Mouse (Mus musculus) layer of hippocampus, adult 18-20 months (tissue): ENCODE measurements at regions not wholly inside any gene's neighbourhood (a gene's known extent, or its start where the extent isn't known, plus 50 kb on each side); places are given as distances from the start of the nearest gene placed in this dataset.

Source experiments
- DNase-seq, 2 experiments: peaks; one replicate each; pipeline ENCODE4 v3.0.0; 2022; ENCODE audit warnings: low spot score in 2 of 2

DNA sequence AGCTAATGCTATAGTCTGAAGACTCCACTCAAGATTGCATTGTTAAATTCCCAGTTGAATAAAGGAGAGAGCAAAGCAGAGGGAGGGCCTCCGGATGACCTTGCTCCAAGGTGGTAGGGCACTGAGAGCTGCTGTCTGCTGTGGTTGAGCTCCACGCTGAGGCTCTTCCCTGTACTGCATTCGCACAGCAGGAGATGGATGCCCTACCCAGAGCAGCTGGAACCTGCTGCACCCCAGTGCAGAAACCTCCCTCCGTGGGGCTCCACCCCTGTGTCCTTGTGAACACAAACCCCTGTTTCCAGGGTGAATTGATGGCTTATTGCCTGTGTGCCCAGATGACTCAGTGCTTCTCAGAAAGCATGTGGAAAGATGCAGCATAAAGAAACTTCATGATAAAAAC lies 404.3 kb downstream of the Rpl36a-ps1 start:
- no peak for DNase-seq

DNA sequence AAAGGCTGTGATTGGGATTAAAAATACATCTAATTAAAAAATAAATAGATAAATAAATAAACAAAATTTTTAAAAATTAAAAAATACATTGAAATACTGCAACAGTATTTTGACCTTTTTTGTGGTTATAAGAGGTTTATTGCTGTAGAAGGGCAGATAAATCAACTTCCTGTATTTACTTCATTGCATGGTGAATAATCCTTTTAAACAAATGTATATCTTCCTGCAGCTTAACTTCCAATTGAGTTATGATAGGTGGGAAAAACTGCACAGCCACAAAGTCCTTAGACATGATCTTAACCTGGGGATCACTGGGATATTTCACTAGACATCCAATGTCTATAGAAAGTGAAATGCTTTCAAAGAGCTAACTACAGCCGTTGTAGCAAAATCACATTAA lies 402.1 kb upstream of the Dach1 start:
- no peak for DNase-seq

DNA sequence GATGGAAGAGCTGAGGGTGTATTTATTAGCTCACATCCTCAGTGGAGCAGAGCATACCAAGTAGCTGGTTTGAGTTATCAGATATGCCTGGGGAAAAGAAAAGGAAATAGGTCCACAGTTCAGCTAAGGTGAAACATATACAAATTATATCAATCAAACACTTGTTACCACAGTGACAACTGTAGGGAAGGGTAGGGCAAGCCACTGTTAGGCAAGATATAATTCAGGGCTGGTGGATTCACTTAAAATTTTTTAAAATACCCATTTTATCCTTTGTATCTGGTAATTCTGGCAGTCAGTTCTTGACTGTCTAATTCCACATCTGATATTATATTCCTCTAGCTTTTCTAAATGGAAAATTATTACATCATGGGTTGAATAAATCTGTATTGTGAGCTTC lies 392.4 kb upstream of the Dach1 start:
- DNase-seq: no peak

DNA sequence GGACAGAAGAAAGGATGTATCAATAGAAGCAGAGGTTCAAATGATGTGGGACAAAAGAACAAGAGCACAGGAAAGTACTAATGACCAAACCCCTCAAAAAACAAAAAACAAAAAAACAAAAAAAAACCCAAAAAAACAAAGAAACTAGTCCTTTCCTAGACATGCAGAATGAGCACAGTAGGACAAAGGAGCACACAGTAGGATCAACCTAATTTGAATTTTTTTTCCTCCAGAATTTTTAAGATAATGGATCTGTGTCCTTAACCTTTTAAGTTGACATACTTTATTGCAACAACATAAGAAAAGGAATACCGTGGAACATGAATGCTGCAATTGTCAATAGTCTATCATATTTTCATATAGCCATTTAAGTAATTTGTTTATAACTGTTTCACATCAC lies 370.2 kb upstream of the Dach1 start:
- no peak for DNase-seq

- DNase-seq: no peak
Measured at GRCm38 (mm10) chr14:98538267-98538666, 368.7 kb upstream of the Dach1 start.

DNA sequence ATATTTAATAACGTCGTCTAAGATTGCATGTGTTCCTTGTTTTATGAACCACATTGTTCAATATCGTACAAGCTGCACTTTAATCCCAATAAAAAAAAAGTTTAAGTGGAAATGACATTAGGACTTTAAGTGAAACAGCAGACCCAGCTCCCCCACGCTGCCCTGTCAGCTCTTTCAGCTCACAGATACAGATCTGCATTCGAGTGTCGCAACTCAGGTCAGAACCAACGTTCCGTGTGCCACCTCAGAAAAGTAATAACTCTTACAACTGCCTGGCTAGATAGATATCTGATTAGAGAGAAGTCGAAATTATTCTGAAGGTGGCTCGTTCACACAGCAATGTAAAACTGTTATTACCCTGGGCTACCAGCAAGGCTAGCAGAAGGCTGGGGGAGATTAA lies 364.0 kb upstream of the Dach1 start:
- no peak for DNase-seq

DNA sequence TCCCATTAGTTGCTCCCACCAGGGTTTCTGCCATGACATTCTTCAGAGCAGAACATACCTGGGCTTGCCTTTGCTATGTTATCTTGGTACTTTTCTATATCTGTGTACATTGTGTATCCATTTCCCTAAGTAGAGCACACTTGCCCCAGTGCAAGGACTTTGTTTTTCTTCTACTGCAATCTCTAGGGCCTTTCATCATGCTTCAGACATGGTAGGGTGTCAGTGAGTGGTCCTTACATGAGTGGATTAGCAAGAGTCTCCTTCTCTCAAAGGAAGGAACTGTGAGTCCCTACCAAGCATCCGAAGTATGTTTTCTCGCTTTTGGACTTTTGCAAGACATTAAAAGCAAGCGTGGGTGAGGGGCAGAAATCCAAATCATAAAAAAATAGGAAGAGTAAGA lies 351.4 kb upstream of the Dach1 start:
- no peak for DNase-seq

DNA sequence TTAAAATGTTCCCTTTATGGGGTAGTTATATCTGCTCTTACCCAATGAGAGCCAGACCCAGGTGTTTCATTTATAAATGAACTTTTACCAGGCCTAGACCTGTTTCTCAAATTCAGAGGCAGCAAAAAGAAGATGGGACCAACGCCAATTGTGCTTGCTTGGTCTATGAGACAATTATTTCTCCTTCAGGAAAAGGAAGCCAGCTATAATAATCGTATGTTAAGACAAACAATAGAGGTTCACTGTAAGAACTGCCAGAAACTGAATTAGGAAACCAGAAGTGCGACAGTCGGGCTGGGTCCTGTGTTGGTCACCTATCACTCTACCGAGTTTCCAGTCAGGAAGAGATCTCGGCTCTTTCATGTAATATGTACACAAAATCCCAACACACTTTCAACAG lies 335.8 kb upstream of the Dach1 start:
- DNase-seq: no peak

DNA sequence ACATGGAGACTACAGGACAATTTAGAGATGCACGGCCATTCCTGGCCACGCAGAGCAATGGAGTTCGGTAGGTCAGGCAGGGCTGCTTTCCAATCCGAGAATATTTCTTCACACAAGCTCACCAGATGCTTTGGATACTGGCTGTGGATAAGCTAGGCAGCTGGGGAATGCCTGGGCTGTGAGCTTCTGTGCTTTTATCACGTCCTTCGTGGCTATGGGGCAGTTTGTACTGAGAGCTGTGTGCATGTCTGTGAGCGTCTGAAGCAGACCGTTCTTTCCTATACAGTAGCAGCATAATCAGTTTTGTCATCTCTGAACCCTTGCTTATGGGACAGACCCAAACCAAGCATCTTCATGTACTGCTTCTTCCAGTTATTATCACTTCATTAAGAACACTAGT lies 307.9 kb upstream of the Dach1 start:
- DNase-seq: no peak

GRCm38 (mm10) chr14:98471803-98472509 lies 302.4 kb upstream of the Dach1 start:
- no peak for DNase-seq

DNA sequence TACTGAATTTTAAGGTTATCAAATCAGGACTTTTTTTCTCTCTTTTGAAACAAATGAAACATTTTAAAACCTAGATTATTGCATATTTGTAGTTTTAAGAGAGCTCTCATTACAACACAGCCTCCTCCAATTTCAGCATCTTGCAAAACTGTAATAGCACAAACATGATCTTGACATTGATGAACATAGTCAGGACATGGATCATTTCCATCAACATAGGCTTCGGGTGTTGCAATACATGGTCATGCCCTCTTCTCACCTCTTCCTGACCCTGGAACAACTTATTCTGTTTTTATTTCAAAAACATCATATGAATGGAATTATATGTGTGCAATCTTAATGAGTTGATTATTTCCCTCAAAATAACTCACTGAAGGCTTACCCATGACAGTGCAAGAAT lies 284.9 kb upstream of the Dach1 start:
- no peak for DNase-seq

DNA sequence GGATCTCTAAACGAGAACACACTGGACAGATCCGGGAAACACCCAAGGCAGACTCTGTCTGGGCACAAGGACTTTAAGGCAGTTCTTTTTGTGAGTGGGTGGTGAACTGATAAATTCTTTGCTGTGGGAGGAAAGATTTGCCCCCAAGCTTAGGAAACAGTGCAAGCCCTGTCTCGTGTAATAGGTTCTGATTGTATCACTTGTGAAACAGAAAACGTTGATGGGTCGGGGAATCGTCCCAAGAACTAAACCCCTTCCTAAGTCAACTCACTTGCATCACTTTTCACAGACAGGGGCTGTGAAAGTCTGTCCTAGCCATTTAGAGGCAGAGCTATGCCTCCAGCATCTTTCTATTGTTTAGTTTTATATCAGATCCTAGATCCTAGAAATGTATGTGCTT lies 282.6 kb upstream of the Dach1 start:
- no peak for DNase-seq

DNA sequence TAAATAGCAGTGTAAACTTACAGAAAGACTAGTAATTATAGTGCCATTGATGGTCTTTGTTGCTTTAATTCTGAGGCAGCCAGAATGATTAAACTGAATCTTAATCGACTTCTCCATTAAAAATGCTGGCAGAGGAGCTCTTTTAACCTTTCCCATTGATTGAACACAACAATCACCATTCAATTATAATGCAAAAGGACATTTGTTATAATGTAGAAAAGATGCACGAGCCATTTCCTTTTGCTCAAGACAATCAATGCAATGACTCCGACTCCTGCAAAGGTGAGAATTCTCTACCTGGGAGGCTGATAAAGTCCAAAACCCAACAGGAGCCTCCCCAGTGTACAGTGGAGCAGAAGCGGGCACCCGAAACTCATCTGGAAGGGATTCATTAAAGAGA lies 280.0 kb upstream of the Dach1 start:
- DNase-seq: no peak

DNA sequence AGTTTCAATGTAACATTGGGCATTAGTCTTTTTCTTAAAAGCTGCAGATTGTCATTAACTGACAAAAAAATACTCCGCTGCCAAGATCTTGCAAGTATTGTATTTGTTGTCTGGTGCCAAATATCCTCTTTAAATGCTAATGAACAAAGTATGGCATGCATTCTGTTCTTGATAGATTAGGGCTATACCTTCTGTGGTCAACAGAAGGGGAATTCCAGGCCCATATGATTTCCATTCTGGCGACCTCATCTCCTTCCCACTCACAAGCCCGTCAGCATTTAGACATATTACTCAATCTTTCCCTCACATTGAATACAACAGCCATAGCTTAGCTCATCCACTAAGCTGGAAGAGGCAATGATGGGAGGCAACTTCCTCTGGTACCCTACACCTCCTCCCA lies 272.8 kb upstream of the Dach1 start:
- peak; percentile 44 to 72 for DNase-seq

DNA sequence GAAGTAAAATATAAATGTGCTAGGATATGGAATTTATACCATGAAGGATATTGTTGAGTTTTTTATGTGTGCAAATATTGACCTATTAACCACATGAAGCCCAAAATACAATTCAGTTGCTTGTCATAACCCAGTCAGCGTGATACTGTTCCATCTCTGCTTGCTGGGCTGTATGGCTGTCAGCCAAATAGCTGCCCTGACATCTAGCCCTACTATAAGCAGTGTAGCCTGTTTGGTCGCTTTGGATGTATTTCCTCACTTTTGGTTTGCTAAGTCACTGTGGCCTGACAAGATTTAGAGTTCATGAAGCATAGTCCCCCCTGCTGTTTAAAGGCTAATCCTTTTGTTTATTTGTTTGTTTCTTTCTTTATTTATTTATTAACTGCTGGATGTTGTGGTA lies 272.4 kb upstream of the Dach1 start:
- DNase-seq: no peak

GRCm38 (mm10) chr14:98431959-98432358 lies 262.4 kb upstream of the Dach1 start:
- DNase-seq: no peak

DNA sequence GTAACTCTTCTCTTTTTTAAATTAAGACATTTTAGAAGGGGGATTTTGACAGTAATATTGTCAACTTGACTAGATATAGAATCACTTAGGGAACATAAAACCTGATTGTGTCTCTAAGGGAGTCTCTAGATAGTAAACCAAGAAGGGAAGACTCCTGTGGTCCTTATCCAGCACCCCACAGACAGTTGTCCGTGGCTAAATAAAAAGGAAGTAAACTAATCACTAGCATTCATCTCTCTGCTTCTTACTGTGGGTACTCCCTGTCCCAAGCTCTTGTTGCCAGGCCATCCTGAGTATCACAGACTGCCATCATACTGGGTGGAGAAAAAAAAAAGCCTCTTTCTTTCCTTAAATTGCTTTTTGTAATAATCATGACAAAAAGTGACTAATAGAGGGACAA lies 248.2 kb upstream of the Dach1 start:
- DNase-seq: no peak

- DNase-seq: no peak
Measured at GRCm38 (mm10) chr14:98414201-98414600, 244.6 kb upstream of the Dach1 start.

DNA sequence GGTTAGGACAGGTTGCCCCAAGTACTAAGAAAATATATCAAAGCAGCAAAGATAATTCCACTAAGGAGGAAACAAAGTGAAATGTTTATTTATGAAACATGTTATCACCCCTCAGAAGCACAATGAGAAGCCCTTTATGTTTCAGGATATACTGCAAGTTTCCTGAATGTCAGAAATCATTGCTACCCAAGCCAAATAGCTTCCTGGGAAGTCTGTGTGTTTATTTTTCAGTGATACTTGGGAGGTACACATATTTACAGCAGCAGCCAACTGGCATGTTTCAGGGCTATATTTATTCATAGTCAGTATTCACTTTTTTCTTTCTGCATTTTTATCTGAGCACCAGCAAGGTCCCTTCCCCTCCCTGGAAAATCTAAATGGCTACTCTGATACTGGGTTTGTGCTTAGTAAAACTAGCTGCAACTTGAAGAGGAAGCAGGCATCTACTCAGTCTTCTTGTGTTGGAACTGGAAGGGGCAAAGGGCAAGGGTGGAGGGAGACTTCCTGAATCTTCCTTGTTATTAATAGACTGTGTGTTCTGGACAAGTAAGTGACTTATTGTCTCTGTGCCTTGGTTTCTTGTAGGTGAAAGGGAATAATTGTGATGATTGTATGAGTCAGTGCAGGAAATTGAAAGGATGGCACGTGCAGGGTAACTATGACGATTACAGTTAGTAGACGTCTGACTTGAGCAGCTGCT lies 236.5 kb upstream of the Dach1 start:
- DNase-seq: no peak

DNA sequence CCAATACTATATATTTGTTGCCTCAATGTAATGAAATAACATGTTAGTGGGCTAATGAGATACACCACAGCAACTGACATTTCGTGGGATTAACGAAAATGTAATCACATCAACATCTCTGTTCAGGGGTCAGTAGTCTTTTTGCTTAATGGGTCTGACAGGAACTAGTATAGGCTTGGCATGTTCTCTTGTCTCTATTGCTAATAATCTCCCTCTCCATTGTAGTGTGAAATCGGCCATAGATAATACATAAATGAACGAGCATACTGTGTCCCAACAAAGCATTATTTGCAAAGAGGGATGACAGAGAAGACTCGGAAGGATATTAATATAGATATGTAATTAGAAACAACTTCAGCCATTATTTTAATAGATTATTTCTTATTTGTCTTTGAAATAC lies 234.5 kb upstream of the Dach1 start:
- no peak for DNase-seq

GRCm38 (mm10) chr14:98387871-98388270 lies 218.3 kb upstream of the Dach1 start:
- DNase-seq: no peak
